Mouse (Mus musculus) thymus, adult 2 months (tissue): ENCODE data around the gene Mtor.

ENCODE experiments used
- CTCF ChIP-seq: fragments of 200-500 bp; IDR thresholded peaks from 2 replicates; pipeline ENCODE4 v1.5.1; 2012; ENCODE audit warnings: mild to moderate bottlenecking, control low read depth, low read length, moderate library complexity, borderline replicate concordance; ENCODE audit not compliant: control insufficient read depth, poor library complexity, insufficient read depth; ENCODE audit errors: extremely low read depth
- POLR2A ChIP-seq: fragments of 200-500 bp; IDR thresholded peaks from 2 replicates; pipeline ENCODE4 v1.6.1; 2012; ENCODE audit warnings: mild to moderate bottlenecking, low read length, control low read depth, moderate library complexity; ENCODE audit not compliant: control insufficient read depth, poor library complexity, insufficient read depth; ENCODE audit errors: extremely low read depth

DNA sequence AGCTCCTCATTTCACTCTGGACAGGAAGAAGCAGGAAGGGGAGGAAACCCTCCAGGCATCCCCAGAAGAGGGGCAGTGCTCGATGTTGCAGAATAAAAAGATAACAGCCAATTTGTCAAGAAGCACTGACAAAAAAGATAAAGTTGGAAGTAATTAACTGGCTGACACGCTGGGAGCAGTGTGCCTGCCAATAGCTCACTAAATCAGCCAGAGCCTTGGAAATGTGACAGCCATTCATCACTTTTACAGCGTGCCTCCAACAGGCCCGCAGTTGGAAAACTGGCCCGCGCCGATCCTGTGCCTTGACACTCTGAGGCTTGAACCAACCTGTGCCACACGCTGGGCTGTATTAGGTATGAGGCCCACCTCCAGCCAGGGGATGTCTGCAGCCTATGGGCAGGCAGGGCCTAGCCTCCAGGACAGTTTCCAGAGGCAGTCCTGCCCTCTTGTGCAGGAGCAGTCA lies 56.1 kb downstream of the Mtor start:
- no peak for TF ChIP-seq CTCF
- TF ChIP-seq POLR2A: no peak
